Mouse (Mus musculus) retina, adult 2 months (tissue): ENCODE results near the gene Olfr1157.

Source experiments
- DNase-seq: peaks from one replicate; pipeline ENCODE4 v3.0.0-alpha.2; 2012; ENCODE audit warnings: low read depth, low spot score

Gene Olfr1157

GRCm38 (mm10) chr2:87968199-87968598, at the start of gene Olfr1157:
Gene Olfr1157 (minus strand): TSS chr2:87968299.
- no peak for DNase-seq

GRCm38 (mm10) chr2:88007515-88008318, 39.6 kb upstream of the Olfr1157 start, which contains the start of gene Olfr1160:
Gene Olfr1160 (minus strand): TSS chr2:88008268.
- DNase-seq = no peak

GRCm38 (mm10) chr2:87989813-87990212, 21.7 kb upstream of the Olfr1157 start, which contains the start of gene Olfr1158:
Gene Olfr1158 (plus strand): TSS chr2:87990113.
- no peak for DNase-seq

GRCm38 (mm10) chr2:87974563-87974962, 6.5 kb upstream of the Olfr1157 start, which contains the start of gene Olfr74:
Gene Olfr74 (minus strand): TSS chr2:87974663.
- no peak for DNase-seq

GRCm38 (mm10) chr2:87953000-87953399, 15.1 kb downstream of the Olfr1157 start, which contains the start of gene Olfr1156:
Gene Olfr1156 (minus strand): TSS chr2:87953100.
- DNase-seq = no peak

- DNase-seq = no peak
These were observed 23.1 kb downstream of the Olfr1157 start, which contains the start of gene Olfr1155 for GRCm38 (mm10) chr2:87945037-87945436. Gene Olfr1155 (minus strand): TSS chr2:87945137.
